Mouse (Mus musculus) stomach, postnatal 0 days (tissue): Measurements from ENCODE around the gene Chd1.

Source experiments
- CTCF ChIP-seq: IDR thresholded peaks from 2 replicates; pipeline ENCODE4 v1.5.1; 2016; ENCODE audit warnings: antibody characterized with exemption, low read depth, mild to moderate bottlenecking, moderate library complexity
- EP300 ChIP-seq: optimal IDR thresholded peaks from 2 replicates; pipeline ENCODE3; 2016; ENCODE audit warnings: antibody characterized with exemption

GRCm38 (mm10) chr17:15777979-15778378 lies 73.2 kb downstream of the Chd1 start:
- no peak for TF ChIP-seq EP300
- TF ChIP-seq CTCF: no peak; the same call in 1 of the 2 replicates
